Mouse (Mus musculus) heart, embryonic 15.5 days (tissue): Measurements from ENCODE around the gene Ptp4a2. TPM values are rescaled to one million over a fixed set of nuclear protein-coding genes. Genes with fewer than 3 reads are reported as not detected.
"Not testable (repeated sequence)": the region's sequence is repeated elsewhere in the genome, so short reads cannot be mapped to it uniquely, and the experiment has no call there.

ENCODE experiments used
- ATAC-seq: fragments of 200-750 bp; cut with Nextera tagmentation; replicated peaks from 2 replicates; pipeline ENCODE4 v1.8.0; 2017; ENCODE audit warnings: low read depth, moderate TSS enrichment; ENCODE audit not compliant: insufficient number of reproducible peaks, insufficient read depth, low FRiP score
- H3K27ac ChIP-seq: fragments of 300-500 bp; sonication (generic); 2 replicates; pipeline ENCODE4 v1.5.1; 2015; ENCODE audit warnings: mild to moderate bottlenecking, inconsistent platforms
- H3K27me3 ChIP-seq: fragments of 300-500 bp; sonication (generic); 2 replicates; pipeline ENCODE4 v1.6.1; 2015; ENCODE audit warnings: inconsistent platforms
- H3K36me3 ChIP-seq: fragments of 300-500 bp; sonication (generic); 2 replicates; pipeline ENCODE4 v1.6.1; 2015; ENCODE audit warnings: mild to moderate bottlenecking, inconsistent platforms
- H3K4me1 ChIP-seq: fragments of 300-500 bp; sonication (generic); replicated peaks from 2 replicates; pipeline ENCODE4 v1.6.1; 2015; ENCODE audit warnings: inconsistent platforms
- H3K4me2 ChIP-seq: fragments of 300-500 bp; sonication (generic); 2 replicates; pipeline ENCODE4 v1.6.1; 2015; ENCODE audit warnings: inconsistent platforms, mild to moderate bottlenecking, moderate library complexity
- H3K4me3 ChIP-seq: fragments of 300-500 bp; sonication (generic); 2 replicates; pipeline ENCODE4 v1.5.1; 2015; ENCODE audit warnings: mild to moderate bottlenecking, inconsistent platforms
- H3K9ac ChIP-seq: fragments of 300-500 bp; sonication (generic); 2 replicates; pipeline ENCODE4 v1.6.1; 2015; ENCODE audit warnings: mild to moderate bottlenecking, inconsistent platforms
- H3K9me3 ChIP-seq: fragments of 300-500 bp; sonication (generic); replicated peaks from 2 replicates; pipeline ENCODE4 v1.6.1; 2016; ENCODE audit warnings: inconsistent platforms
- WGBS: fragments of 180-500 bp; shearing (Covaris S2); methylation state at CpG from one replicate; pipeline ENCODE4 v1.1.7; 2015; ENCODE audit warnings: mixed read lengths; 5-methylcytosine and 5-hydroxymethylcytosine counted together
- polyA plus RNA-seq: library from polyadenylated mRNA; unstranded; fragments of >200 nt; fragmentation: Nextera tagmentation; extraction: Ambion mirVana; gene quantifications from 2 replicates; pipeline ENCODE4 v1.2.1, GENCODE M21; 2015

Gene Ptp4a2
- polyA plus RNA-seq: 347 and 442 TPM in 2 replicates

GRCm38 (mm10) chr4:129810798-129811604 lies at the start of gene Ptp4a2:
Gene Ptp4a2, plus strand, starts transcription at chr4:129811219.
- Histone ChIP-seq H3K4me1 (peaks cover 16% of the 10 kb centered on the region), H3K36me3 (no peaks in the 10 kb centered on the region), H3K4me3 (peak within 1 kb of the TSS; percentile 48), H3K9ac (peak within 1 kb of the TSS; percentile 58), H3K9me3 (no peaks in the 10 kb centered on the region), H3K4me2 (peak within 1 kb of the TSS; percentile 72), H3K27ac (peak within 1 kb of the TSS; percentile 81), H3K27me3 (no peaks in the 10 kb centered on the region)
- WGBS: 9% methylated on average over 35 of the region's 35 CpGs
- peak; percentile 93 for ATAC-seq

DNA sequence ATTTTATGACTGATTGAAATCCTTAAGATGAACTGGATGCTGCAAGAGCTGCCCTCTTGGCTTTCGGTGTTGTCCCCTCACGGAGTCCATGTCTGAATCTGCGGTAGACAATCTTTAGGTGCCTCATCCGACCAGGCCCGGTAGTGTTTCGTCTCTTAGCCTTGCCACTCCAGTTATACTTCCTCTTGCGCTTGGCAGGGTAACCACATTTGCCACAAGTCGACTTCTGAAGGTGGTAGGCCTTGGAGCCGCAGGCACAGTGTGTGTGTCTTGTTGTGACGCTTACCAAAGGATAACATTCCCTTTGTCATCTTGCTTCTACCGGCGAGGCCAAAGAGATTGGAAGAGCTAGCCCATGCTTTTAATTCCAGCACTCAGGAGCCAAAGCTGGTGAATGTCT lies 49.4 kb upstream of the Ptp4a2 start:
- H3K4me1 ChIP-seq: no peaks in the 10 kb centered on the region
- 85% methylated on average over 12 of the region's 12 CpGs for WGBS
- ATAC-seq: no peak
- H3K27ac ChIP-seq: no peak overlapping the region
- no peak overlapping the region for H3K4me2 ChIP-seq
- H3K9me3 ChIP-seq: no peaks in the 10 kb centered on the region
- no peak overlapping the region for H3K9ac ChIP-seq
- H3K36me3 ChIP-seq: no peaks in the 10 kb centered on the region
- no peaks in the 10 kb centered on the region for H3K27me3 ChIP-seq
- no peak overlapping the region for H3K4me3 ChIP-seq

DNA sequence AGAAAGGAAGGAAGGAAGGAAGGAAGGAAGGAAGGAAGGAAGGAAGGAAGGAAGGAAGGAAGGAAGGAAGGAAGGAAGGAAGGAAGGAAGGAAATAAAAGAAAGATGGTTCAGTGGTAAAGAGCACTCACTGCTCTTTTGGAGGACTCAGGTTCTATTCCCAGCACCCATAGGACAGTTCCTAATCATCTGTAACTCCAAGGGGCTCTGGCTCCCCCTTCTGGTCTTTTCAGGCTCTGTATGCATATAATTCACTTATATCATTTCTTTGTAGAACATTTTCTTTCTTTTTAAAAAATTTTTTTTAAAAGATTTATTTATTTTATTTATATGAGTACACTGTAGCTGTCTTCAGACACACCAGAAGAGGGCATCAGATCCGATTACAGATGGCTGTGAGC lies 48.5 kb upstream of the Ptp4a2 start:
- not testable (repeated sequence) for H3K36me3 ChIP-seq, H3K9ac ChIP-seq, H3K4me2 ChIP-seq, H3K27ac ChIP-seq, H3K4me1 ChIP-seq, H3K27me3 ChIP-seq, H3K9me3 ChIP-seq, ATAC-seq, H3K4me3 ChIP-seq
- 71% methylated on average over 1 of the region's 1 CpGs for WGBS

DNA sequence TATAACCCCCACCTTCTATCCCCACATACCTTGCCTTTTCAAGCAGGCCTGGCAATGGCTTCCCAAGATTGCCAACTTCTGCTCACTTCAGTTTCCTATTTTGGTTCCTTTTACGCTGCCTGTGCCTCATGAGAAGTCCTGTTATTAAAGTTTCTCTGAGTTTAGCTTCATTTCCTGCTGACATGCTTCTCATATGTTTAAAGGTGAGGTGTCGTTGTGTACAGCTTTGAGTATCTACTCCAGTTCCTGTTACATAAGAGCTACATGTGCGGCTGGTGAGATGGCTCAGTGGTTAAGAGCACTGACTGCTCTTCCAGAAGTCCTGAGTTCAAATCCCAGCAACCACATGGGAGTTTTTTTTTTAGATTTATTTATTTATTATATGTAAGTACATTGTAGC lies 45.7 kb upstream of the Ptp4a2 start:
- Histone ChIP-seq H3K9ac (no peak overlapping the region), H3K9me3 (no peaks in the 10 kb centered on the region), H3K4me1 (no peaks in the 10 kb centered on the region), H3K4me3 (no peak overlapping the region), H3K4me2 (no peak overlapping the region), H3K27me3 (no peaks in the 10 kb centered on the region), H3K36me3 (no peaks in the 10 kb centered on the region), H3K27ac (no peak overlapping the region)
- no peak for ATAC-seq
- WGBS: 82% methylated on average over 3 of the region's 3 CpGs

DNA sequence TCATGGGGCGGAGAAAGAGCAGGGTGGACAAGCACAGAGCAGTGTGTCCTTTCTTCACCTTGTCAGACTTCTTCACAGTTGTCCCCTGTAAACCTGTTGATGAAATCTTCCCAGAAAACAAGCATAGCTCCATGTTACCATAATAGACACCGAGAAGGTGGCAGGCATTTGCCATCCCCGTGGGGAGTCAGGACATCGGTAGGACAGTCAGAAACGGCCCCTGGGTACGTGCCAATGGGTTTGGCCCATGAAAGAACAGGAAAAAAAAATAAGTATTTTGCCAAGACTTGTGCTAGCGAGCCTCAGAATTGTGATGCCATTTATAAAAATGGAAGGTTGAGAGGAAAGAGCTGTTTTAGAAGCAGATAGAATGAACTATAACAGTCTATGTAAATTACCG lies 43.2 kb upstream of the Ptp4a2 start:
- Histone ChIP-seq H3K36me3 (no peaks in the 10 kb centered on the region), H3K27me3 (peaks cover 7% of the 10 kb centered on the region; the same call in 1 of the 2 replicates), H3K4me1 (peaks cover 11% of the 10 kb centered on the region), H3K9ac (no peak overlapping the region), H3K27ac (no peak overlapping the region), H3K9me3 (no peaks in the 10 kb centered on the region), H3K4me2 (no peak overlapping the region), H3K4me3 (no peak overlapping the region)
- ATAC-seq: no peak
- 78% methylated on average over 8 of the region's 8 CpGs for whole genome bisulfite sequencing

DNA sequence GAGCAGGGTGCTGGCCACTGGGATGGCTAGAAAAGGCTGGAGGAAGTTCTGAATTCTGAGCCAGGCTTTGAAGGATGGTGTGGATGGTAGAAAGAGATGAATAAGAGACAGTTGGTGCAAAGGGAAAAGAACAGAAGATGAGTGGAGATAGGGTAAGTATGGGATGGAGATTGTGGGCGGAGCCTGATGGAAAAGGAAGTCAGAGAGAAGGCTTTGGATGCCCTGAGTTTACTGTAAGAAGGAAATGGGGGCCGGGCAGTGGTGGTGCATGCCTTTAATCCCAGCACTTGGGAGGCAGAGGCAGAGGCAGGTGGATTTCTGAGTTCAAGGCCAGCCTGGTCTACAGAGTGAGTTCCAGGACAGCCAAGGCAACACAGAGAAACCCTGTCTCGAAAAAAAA lies 42.3 kb upstream of the Ptp4a2 start:
- ATAC-seq, H3K27me3 ChIP-seq, H3K36me3 ChIP-seq, H3K4me3 ChIP-seq, H3K9ac ChIP-seq, H3K27ac ChIP-seq, H3K9me3 ChIP-seq, H3K4me2 ChIP-seq: not testable (repeated sequence)
- peaks cover 11% of the 10 kb centered on the region for H3K4me1 ChIP-seq
- WGBS: 74% methylated on average over 3 of the region's 3 CpGs

GRCm38 (mm10) chr4:129770600-129770999 lies 40.4 kb upstream of the Ptp4a2 start:
- 51% methylated on average over 6 of the region's 6 CpGs for WGBS
- Histone ChIP-seq H3K4me2 (no peak overlapping the region), H3K4me3 (no peak overlapping the region), H3K27me3 (peaks cover 7% of the 10 kb centered on the region; the same call in 1 of the 2 replicates), H3K9me3 (no peaks in the 10 kb centered on the region), H3K36me3 (no peaks in the 10 kb centered on the region), H3K4me1 (peaks cover 11% of the 10 kb centered on the region), H3K9ac (no peak overlapping the region), H3K27ac (no peak overlapping the region)
- ATAC-seq: no peak

GRCm38 (mm10) chr4:129771314-129771671 lies 39.7 kb upstream of the Ptp4a2 start:
- 0 out of 2 replicates have a peak, but pooled peaks have one; percentile 10 for ATAC-seq
- 22% methylated on average over 7 of the region's 7 CpGs for WGBS
- peak overlapping the region; percentile 56 for H3K4me2 ChIP-seq
- H3K9me3 ChIP-seq: no peaks in the 10 kb centered on the region
- H3K27ac ChIP-seq: no peak overlapping the region
- H3K4me1 ChIP-seq: peaks cover 11% of the 10 kb centered on the region
- peak overlapping the region; percentile 24 for H3K4me3 ChIP-seq
- H3K9ac ChIP-seq: no peak overlapping the region
- no peaks in the 10 kb centered on the region for H3K36me3 ChIP-seq
- peaks cover 7% of the 10 kb centered on the region; the same call in 1 of the 2 replicates for H3K27me3 ChIP-seq

DNA sequence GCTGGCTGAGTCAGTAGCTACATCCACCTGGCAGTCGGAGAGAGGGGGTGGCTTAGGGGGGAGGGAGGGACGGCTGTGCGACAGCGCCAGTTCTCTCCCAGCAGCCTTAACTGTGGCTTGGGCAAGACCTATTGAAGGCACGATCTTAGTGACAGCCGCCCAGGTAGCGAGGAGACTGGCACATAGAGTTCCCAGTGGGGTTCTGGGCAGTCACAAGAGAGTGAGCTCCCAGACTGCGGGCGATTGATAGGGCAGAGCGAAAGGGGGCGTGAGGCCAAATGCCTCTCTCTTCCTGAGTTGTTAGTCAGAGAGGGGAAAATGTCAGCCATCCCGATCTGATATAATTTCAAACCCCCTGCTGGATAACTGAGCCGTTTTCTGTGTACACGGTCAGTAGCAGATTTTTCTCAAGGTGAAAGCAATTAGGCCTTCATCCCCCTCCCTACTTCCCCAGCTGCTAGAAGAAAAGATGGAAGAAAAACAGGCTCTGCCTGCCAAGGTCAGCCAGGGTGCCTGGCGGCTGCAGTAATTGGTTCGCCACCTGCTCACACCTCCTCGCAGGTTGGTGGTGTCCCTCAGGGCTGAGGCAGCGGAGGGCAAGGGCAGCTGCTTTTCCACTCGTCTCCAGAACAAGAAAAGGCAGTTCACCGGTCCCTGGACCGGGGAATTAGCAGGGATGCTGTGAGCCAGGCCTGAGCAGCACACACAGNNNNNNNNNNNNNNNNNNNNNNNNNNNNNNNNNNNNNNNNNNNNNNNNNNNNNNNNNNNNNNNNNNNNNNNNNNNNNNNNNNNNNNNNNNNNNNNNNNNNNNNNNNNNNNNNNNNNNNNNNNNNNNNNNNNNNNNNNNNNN lies 39.1 kb upstream of the Ptp4a2 start:
- H3K9ac ChIP-seq: no peak overlapping the region
- peaks cover 7% of the 10 kb centered on the region; the same call in 1 of the 2 replicates for H3K27me3 ChIP-seq
- no peaks in the 10 kb centered on the region for H3K36me3 ChIP-seq
- peak overlapping the region; percentile 24 for H3K4me3 ChIP-seq
- WGBS: 8% methylated on average over 21 of the region's 21 CpGs
- H3K4me1 ChIP-seq: peaks cover 11% of the 10 kb centered on the region
- ATAC-seq: peak; percentile 50; the same call in 1 of the 2 replicates
- no peaks in the 10 kb centered on the region for H3K9me3 ChIP-seq
- peak overlapping the region; percentile 56 for H3K4me2 ChIP-seq
- H3K27ac ChIP-seq: peak overlapping the region; percentile 37; the same call in 1 of the 2 replicates

DNA sequence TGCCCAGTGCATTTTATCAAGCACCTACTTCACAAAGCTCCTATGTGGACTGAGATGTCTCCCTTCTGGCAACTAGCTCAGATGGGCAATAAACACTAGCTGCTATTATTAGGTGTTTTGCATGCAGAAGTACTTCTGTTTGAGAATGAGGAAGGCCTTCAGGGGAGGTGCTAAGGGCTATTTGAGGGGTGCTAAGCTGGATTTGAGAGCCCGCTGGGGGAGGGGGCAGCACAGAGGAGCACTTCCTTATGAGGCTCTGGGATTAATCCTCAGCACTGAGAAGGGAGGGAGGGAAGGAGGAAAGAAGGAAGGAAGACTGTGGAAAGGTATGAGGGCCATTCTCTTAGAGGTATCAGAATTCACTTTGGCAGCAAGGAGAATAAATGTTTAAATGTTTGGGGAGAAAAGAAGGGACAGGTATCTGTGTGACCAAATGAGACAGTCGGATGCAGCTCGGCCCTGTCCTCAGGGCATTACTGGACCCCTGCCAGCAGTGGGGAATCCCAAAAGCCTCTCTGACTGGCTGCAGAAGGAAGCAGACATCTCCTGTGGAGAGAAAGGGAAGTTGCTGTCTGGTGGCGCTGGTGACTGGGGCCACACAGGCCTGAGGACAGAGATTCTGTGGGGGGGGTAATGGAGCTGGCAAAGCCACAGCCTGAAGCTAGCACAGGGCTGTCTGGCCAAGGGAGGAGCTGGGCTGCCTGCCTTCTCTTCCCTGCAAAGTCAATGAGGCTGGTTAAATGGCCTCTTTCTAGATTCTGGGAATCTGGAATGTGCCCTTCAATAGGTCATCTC lies 28.9 kb upstream of the Ptp4a2 start:
- no peak overlapping the region for H3K4me3 ChIP-seq
- no peaks in the 10 kb centered on the region for H3K36me3 ChIP-seq
- no peaks in the 10 kb centered on the region for H3K27me3 ChIP-seq
- H3K4me2 ChIP-seq: no peak overlapping the region
- peak overlapping the region; percentile 46 for H3K27ac ChIP-seq
- no peaks in the 10 kb centered on the region for H3K9me3 ChIP-seq
- no peak overlapping the region for H3K9ac ChIP-seq
- peaks cover 15% of the 10 kb centered on the region for H3K4me1 ChIP-seq
- ATAC-seq: peak; percentile 70; the same call in 1 of the 2 replicates
- WGBS: 10% methylated on average over 4 of the region's 4 CpGs

DNA sequence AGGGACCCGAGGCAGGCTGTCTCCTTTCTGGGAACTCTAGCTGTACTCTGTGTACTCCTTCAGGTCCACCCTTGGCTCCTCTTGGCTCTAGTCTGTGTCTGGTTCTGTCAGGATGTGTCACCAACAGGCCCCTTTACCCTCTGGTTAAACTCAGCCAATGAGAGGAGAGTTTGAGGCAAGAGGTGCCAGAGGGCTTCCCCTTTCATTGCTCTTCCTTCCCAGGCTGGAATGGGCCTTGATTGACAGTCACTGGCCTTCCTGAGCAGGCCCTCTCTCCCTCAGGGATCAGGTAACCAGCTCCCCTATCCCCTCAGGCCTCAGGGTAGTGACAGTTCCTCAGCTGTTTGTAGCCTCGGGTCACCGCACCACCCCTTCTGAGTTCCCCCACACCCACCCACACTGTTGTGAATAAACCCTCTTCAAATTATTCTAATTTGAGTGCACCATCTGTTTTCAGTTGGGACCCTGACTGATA lies 28.1 kb upstream of the Ptp4a2 start:
- no peaks in the 10 kb centered on the region for H3K27me3 ChIP-seq
- WGBS: 45% methylated on average over 3 of the region's 3 CpGs
- no peak overlapping the region for H3K9ac ChIP-seq
- H3K4me2 ChIP-seq: no peak overlapping the region
- no peak overlapping the region for H3K4me3 ChIP-seq
- H3K4me1 ChIP-seq: peaks cover 15% of the 10 kb centered on the region
- H3K27ac ChIP-seq: peak overlapping the region; percentile 46; the same call in 1 of the 2 replicates
- no peak for ATAC-seq
- no peaks in the 10 kb centered on the region for H3K36me3 ChIP-seq
- no peaks in the 10 kb centered on the region for H3K9me3 ChIP-seq
